Mouse (Mus musculus) spleen, adult 2 months (tissue): ENCODE measurements at regions not wholly inside any gene's neighbourhood (a gene's known extent, or its start where the extent isn't known, plus 50 kb on each side); places are given as distances from the start of the nearest gene placed in this dataset.

Source experiments
- DNase-seq, 2 experiments: peaks; one replicate each; pipeline versions ENCODE4 v3.0.0 to v3.0.0-alpha.2; 2012 to 2021; ENCODE audit warnings: low spot score in 2 of 2, low read depth in 1 of 2
- H3K27ac ChIP-seq: fragments of 200-500 bp; 2 replicates; pipeline ENCODE4 v1.5.1; 2012; ENCODE audit warnings: low read length, inconsistent platforms; ENCODE audit not compliant: insufficient read depth
- H3K27me3 ChIP-seq: fragments of 200-500 bp; 2 replicates; pipeline ENCODE4 v1.6.1; 2012; ENCODE audit warnings: mild to moderate bottlenecking, moderate library complexity, low read length, inconsistent platforms; ENCODE audit not compliant: control insufficient read depth, insufficient read depth
- H3K36me3 ChIP-seq: fragments of 200-500 bp; 2 replicates; pipeline ENCODE4 v1.6.1; 2012; ENCODE audit warnings: mild to moderate bottlenecking, low read length, inconsistent platforms; ENCODE audit not compliant: control insufficient read depth, insufficient read depth
- H3K4me1 ChIP-seq: fragments of 200-500 bp; 2 replicates; pipeline ENCODE4 v1.6.1; 2011; ENCODE audit warnings: inconsistent platforms; ENCODE audit not compliant: control insufficient read depth, insufficient read depth, insufficient read length
- H3K4me3 ChIP-seq: fragments of 200-500 bp; 2 replicates; pipeline ENCODE4 v1.5.1; 2011; ENCODE audit warnings: mild to moderate bottlenecking, inconsistent platforms; ENCODE audit not compliant: insufficient read depth, insufficient read length; ENCODE audit errors: extremely low read depth
- CTCF ChIP-seq: fragments of 200-500 bp; IDR thresholded peaks from 2 replicates; pipeline ENCODE4 v1.5.1; 2011; ENCODE audit warnings: mild to moderate bottlenecking, inconsistent platforms; ENCODE audit not compliant: insufficient read depth, insufficient read length, insufficient replicate concordance; ENCODE audit errors: extremely low read depth
- POLR2A ChIP-seq: fragments of 200-500 bp; IDR thresholded peaks from 2 replicates; pipeline ENCODE4 v1.6.1; 2011; ENCODE audit warnings: low read depth, low read length, inconsistent platforms
- WGBS: fragments of 180-500 bp; shearing (Covaris S2); methylation state at CpG from one replicate; pipeline ENCODE4 v1.1.7; 2018; 5-methylcytosine and 5-hydroxymethylcytosine counted together

- no peak overlapping the region for H3K27ac ChIP-seq
- TF ChIP-seq POLR2A (no peak), CTCF (no peak)
- H3K4me1 ChIP-seq = no peaks in the 10 kb centered on the region
- H3K36me3 ChIP-seq = no peaks in the 10 kb centered on the region
- 55% methylated on average over 3 of the region's 3 CpGs for WGBS
- DNase-seq = no peak
- H3K27me3 ChIP-seq = no peaks in the 10 kb centered on the region
- no peak overlapping the region for H3K4me3 ChIP-seq
Measured at GRCm38 (mm10) chr9:61851331-61851730, 63.0 kb downstream of the Rplp1 start.

- Histone ChIP-seq H3K4me1 (no peaks in the 10 kb centered on the region), H3K4me3 (no peak overlapping the region), H3K36me3 (no peaks in the 10 kb centered on the region), H3K27me3 (no peaks in the 10 kb centered on the region), H3K27ac (no peak overlapping the region)
- WGBS = 79% methylated on average over 2 of the region's 2 CpGs
- TF ChIP-seq CTCF = no peak
- no peak for TF ChIP-seq POLR2A
- DNase-seq = no peak
Measured at GRCm38 (mm10) chr9:61848401-61848800, 65.9 kb downstream of the Rplp1 start.

GRCm38 (mm10) chr9:61847496-61847895 is 66.8 kb downstream of the Rplp1 start:
- Histone ChIP-seq H3K27me3 (no peaks in the 10 kb centered on the region), H3K4me1 (no peaks in the 10 kb centered on the region), H3K36me3 (no peaks in the 10 kb centered on the region), H3K27ac (no peak overlapping the region), H3K4me3 (no peak overlapping the region)
- TF ChIP-seq POLR2A (no peak), CTCF (no peak)
- DNase-seq = no peak

GRCm38 (mm10) chr9:61844645-61845044 is 69.7 kb downstream of the Rplp1 start:
- no peak for DNase-seq
- Histone ChIP-seq H3K4me1 (no peaks in the 10 kb centered on the region), H3K4me3 (no peak overlapping the region), H3K27ac (no peak overlapping the region), H3K27me3 (no peaks in the 10 kb centered on the region), H3K36me3 (no peaks in the 10 kb centered on the region)
- TF ChIP-seq POLR2A (no peak), CTCF (no peak)
- WGBS = 89% methylated on average over 5 of the region's 5 CpGs

GRCm38 (mm10) chr9:61844141-61844540 is 70.2 kb downstream of the Rplp1 start:
- no peaks in the 10 kb centered on the region for H3K36me3 ChIP-seq
- no peak overlapping the region for H3K4me3 ChIP-seq
- H3K27me3 ChIP-seq = no peaks in the 10 kb centered on the region
- WGBS = 81% methylated on average over 8 of the region's 8 CpGs
- H3K27ac ChIP-seq = no peak overlapping the region
- TF ChIP-seq CTCF (no peak), POLR2A (no peak)
- no peaks in the 10 kb centered on the region for H3K4me1 ChIP-seq
- DNase-seq = no peak

GRCm38 (mm10) chr9:61843513-61843912 is 70.8 kb downstream of the Rplp1 start:
- Histone ChIP-seq H3K4me1 (no peaks in the 10 kb centered on the region), H3K36me3 (no peaks in the 10 kb centered on the region), H3K27ac (no peak overlapping the region), H3K27me3 (no peaks in the 10 kb centered on the region), H3K4me3 (no peak overlapping the region)
- no peak for DNase-seq
- TF ChIP-seq CTCF (no peak), POLR2A (no peak)
- WGBS = 90% methylated on average over 8 of the region's 8 CpGs

GRCm38 (mm10) chr9:61842384-61842783 is 72.0 kb downstream of the Rplp1 start:
- H3K36me3 ChIP-seq = no peaks in the 10 kb centered on the region
- H3K27me3 ChIP-seq = no peaks in the 10 kb centered on the region
- H3K4me3 ChIP-seq = no peak overlapping the region
- H3K4me1 ChIP-seq = no peaks in the 10 kb centered on the region
- no peak overlapping the region for H3K27ac ChIP-seq
- TF ChIP-seq CTCF (no peak), POLR2A (no peak)
- no peak for DNase-seq

GRCm38 (mm10) chr9:61841222-61841621 is 73.1 kb downstream of the Rplp1 start:
- TF ChIP-seq CTCF = no peak
- TF ChIP-seq POLR2A = no peak
- no peaks in the 10 kb centered on the region for H3K4me1 ChIP-seq
- H3K27me3 ChIP-seq = no peaks in the 10 kb centered on the region
- no peak overlapping the region for H3K4me3 ChIP-seq
- 93% methylated on average over 8 of the region's 8 CpGs for WGBS
- DNase-seq = no peak
- H3K27ac ChIP-seq = no peak overlapping the region
- no peaks in the 10 kb centered on the region for H3K36me3 ChIP-seq
